Mouse (Mus musculus) neural tube, embryonic 14.5 days (tissue): ENCODE data around the gene Fstl4. TPM values are rescaled to one million over a fixed set of nuclear protein-coding genes. Genes with fewer than 3 reads are reported as not detected.

Source experiments
- ATAC-seq: fragments of 200-750 bp; cut with Nextera tagmentation; 2 replicates; pipeline ENCODE4 v1.8.0; 2017; ENCODE audit warnings: low read depth, mild to moderate bottlenecking, moderate TSS enrichment, moderate library complexity
- H3K27ac ChIP-seq: fragments of 300-500 bp; sonication (generic); 2 replicates; pipeline ENCODE4 v1.5.1; 2014; ENCODE audit warnings: low read depth, mild to moderate bottlenecking, control low read depth, low read length, moderate library complexity, mixed read lengths
- H3K27me3 ChIP-seq: fragments of 300-500 bp; sonication (generic); 2 replicates; pipeline ENCODE4 v1.6.1; 2014; ENCODE audit warnings: low read length; ENCODE audit not compliant: control insufficient read depth, insufficient read depth
- H3K36me3 ChIP-seq: fragments of 300-500 bp; sonication (generic); 2 replicates; pipeline ENCODE4 v1.6.1; 2014; ENCODE audit warnings: low read length, mixed read lengths; ENCODE audit not compliant: control insufficient read depth, insufficient read depth
- H3K4me1 ChIP-seq: fragments of 300-500 bp; sonication (generic); 2 replicates; pipeline ENCODE4 v1.6.1; 2014; ENCODE audit warnings: low read length; ENCODE audit not compliant: control insufficient read depth, insufficient read depth
- H3K4me2 ChIP-seq: fragments of 300-500 bp; sonication (generic); 2 replicates; pipeline ENCODE4 v1.6.1; 2014; ENCODE audit warnings: mild to moderate bottlenecking, low read depth, low read length, control low read depth
- H3K4me3 ChIP-seq: fragments of 300-500 bp; sonication (generic); 2 replicates; pipeline ENCODE4 v1.5.1; 2014; ENCODE audit warnings: low read depth, low read length, control low read depth, mixed read lengths
- H3K9ac ChIP-seq: fragments of 300-500 bp; sonication (generic); replicated peaks from 2 replicates; pipeline ENCODE4 v1.6.1; 2014; ENCODE audit warnings: low read depth, mild to moderate bottlenecking, control low read depth, low read length, mixed read lengths
- H3K9me3 ChIP-seq: fragments of 300-500 bp; sonication (generic); 2 replicates; pipeline ENCODE4 v1.6.1; 2016; ENCODE audit warnings: low read length; ENCODE audit not compliant: control insufficient read depth
- WGBS: fragments of 180-500 bp; shearing (Covaris S2); extraction: QIAGEN DNeasy Blood & Tissue Kit; methylation state at CpG from one replicate; pipeline ENCODE4 v1.1.7; 2014; 5-methylcytosine and 5-hydroxymethylcytosine counted together
- polyA plus RNA-seq: library from polyadenylated mRNA; unstranded; fragments of >200 nt; fragmentation: Nextera tagmentation; extraction: Ambion mirVana; gene quantifications from 2 replicates; pipeline ENCODE4 v1.2.1, GENCODE M21; 2014

Fstl4 gene
- polyA plus RNA-seq, 1 experiment from 2014 or later: 14.3 TPM

DNA sequence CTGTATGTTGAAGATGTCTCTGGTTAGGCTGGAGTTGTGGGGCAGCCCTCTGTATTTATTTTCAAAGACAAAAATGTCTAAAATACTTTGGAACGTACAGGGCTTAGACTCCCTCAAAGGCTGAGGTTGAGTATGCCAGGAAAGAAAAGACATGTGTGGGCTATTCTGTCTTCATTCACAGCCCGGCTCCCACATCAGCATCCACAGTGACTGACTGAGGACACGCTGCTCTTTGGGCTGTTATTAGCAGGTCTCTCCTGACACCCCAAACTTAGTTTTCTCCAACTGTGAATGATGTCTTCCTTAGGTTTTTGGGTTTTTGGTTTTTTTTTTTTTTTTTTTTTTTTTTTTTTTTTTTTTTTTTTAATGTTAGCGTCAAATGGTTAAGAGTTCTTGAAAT, 51.6 kb downstream of the Fstl4 start:
- H3K27ac ChIP-seq: no peak overlapping the region
- H3K4me3 ChIP-seq: no peak overlapping the region
- ATAC-seq: no peak
- H3K36me3 ChIP-seq: no peaks in the 10 kb centered on the region
- WGBS: 91% methylated on average over 4 of the region's 4 CpGs
- H3K4me2 ChIP-seq: no peak overlapping the region
- H3K27me3 ChIP-seq: no peaks in the 10 kb centered on the region
- no peak overlapping the region for H3K9ac ChIP-seq
- no peaks in the 10 kb centered on the region for H3K4me1 ChIP-seq
- no peaks in the 10 kb centered on the region for H3K9me3 ChIP-seq

- ATAC-seq: no peak
- Histone ChIP-seq H3K9me3 (no peaks in the 10 kb centered on the region), H3K4me2 (no peak overlapping the region), H3K27ac (no peak overlapping the region), H3K36me3 (no peaks in the 10 kb centered on the region), H3K27me3 (no peaks in the 10 kb centered on the region), H3K9ac (no peak overlapping the region), H3K4me3 (no peak overlapping the region), H3K4me1 (no peaks in the 10 kb centered on the region)
- WGBS: 10% methylated on average over 2 of the region's 2 CpGs
Observed at GRCm38 (mm10) chr11:52820336-52820905, 56.0 kb downstream of the Fstl4 start.

DNA sequence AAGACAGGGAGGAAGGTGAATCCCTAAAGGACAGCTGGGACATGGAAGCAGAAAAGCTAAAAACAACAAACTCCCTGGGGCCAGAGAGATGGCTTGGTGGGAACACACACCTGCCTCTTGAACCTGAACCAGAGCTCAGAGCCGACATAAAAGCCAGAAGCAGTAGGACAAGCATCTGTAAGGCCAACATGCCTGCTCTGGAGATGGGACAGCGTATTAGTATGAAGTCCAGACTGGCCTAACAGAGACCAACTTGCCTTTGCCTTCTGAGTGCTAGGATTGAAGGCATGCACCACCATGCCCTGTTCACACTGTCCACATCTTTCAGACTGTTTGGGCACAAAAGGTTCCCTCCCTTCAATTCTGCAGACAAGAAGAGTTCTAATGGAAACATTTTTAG, 62.2 kb downstream of the Fstl4 start:
- ATAC-seq: no peak
- H3K4me3 ChIP-seq: no peak overlapping the region
- no peak overlapping the region for H3K4me2 ChIP-seq
- H3K27me3 ChIP-seq: no peaks in the 10 kb centered on the region
- H3K27ac ChIP-seq: no peak overlapping the region
- H3K9ac ChIP-seq: no peak overlapping the region
- WGBS: 87% methylated on average over 2 of the region's 2 CpGs
- no peaks in the 10 kb centered on the region for H3K36me3 ChIP-seq
- no peaks in the 10 kb centered on the region for H3K9me3 ChIP-seq
- no peaks in the 10 kb centered on the region for H3K4me1 ChIP-seq

DNA sequence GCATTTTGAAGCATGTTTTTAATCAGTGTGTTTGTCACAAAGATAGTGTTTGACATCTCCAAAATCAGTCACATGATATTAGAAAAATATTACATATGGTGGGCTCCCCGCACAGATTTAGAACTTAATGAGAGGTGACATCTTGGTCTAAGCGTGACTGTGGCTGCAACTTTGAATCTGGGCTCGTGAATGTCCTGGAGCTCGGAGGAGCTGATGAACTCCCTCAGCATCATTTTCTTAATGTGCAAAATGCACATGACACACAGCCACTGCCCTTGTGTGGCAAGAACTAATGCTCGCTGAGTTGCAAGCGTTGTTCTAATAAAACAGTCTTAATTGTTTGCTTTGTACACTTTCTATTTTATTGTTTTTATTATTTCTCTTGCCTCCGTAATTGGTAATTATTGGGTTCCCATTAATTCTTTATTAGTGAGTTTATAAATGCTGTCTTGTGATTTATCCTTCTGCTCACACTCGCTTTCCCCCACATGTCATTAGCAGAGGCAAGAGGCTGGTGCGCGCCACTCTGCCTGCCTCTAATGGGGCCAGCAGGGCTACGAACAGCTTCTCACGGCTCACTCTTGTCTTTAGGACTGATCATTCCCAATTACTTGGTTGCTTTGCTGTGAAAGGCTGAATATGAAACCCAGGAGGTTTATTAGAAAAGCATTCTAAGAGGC, 67.3 kb downstream of the Fstl4 start:
- H3K4me3 ChIP-seq: no peak overlapping the region
- no peaks in the 10 kb centered on the region for H3K9me3 ChIP-seq
- H3K9ac ChIP-seq: no peak overlapping the region
- H3K27ac ChIP-seq: no peak overlapping the region
- H3K4me1 ChIP-seq: no peaks in the 10 kb centered on the region
- 56% methylated on average over 12 of the region's 12 CpGs for WGBS
- H3K36me3 ChIP-seq: no peaks in the 10 kb centered on the region
- no peaks in the 10 kb centered on the region for H3K27me3 ChIP-seq
- ATAC-seq: no peak
- no peak overlapping the region; the same call in 1 of the 2 replicates for H3K4me2 ChIP-seq

DNA sequence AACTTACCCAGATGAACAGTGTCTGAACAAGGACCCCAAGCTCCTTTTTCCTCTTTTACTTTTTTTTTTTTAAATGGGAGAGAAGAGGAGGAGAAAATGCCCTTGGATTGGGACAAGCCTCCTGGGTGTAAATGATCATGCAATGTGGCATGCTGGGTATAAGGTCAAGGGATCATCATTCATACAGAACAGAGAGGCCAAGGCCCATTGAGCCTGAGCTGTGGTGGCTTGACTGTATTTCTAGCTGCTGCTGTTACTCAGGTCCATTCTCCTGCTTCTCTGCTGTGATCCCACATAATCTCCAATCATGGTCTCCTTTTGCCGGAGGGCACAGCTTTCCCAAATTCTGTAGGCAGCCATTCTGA, 67.9 kb downstream of the Fstl4 start:
- Histone ChIP-seq H3K4me3 (no peak overlapping the region), H3K27me3 (no peaks in the 10 kb centered on the region), H3K27ac (no peak overlapping the region), H3K9ac (no peak overlapping the region), H3K4me1 (no peaks in the 10 kb centered on the region), H3K9me3 (no peaks in the 10 kb centered on the region), H3K4me2 (no peak overlapping the region; the same call in 1 of the 2 replicates), H3K36me3 (no peaks in the 10 kb centered on the region)
- WGBS: 96% methylated on average over 1 of the region's 1 CpGs
- no peak for ATAC-seq

DNA sequence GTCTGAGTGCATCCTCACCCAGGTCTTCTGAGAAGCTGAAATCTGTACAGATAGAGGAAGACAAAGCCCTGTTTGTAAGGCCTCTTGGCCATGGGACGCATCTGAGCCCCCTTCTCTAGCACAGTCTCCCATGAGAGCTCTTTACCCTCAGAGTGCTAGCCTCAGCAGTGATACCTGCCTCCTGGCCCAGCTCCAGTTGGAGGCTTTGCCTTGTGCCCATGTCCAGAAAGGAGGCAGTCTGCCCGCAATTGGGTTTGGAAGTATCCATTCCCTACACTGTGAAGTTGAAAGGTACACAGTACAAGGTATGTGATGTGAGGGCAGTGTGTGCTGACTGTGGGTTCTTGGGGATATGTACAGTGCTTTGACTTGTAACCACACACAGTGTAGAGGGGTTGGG, 84.3 kb downstream of the Fstl4 start:
- Histone ChIP-seq H3K27ac (no peak overlapping the region), H3K4me3 (no peak overlapping the region), H3K9ac (no peak overlapping the region), H3K4me1 (no peaks in the 10 kb centered on the region), H3K36me3 (no peaks in the 10 kb centered on the region), H3K27me3 (no peaks in the 10 kb centered on the region), H3K9me3 (no peaks in the 10 kb centered on the region), H3K4me2 (no peak overlapping the region)
- WGBS: 93% methylated on average over 2 of the region's 2 CpGs
- no peak for ATAC-seq

GRCm38 (mm10) chr11:52850071-52850470, 85.6 kb downstream of the Fstl4 start:
- Histone ChIP-seq H3K4me2 (no peak overlapping the region), H3K27me3 (no peaks in the 10 kb centered on the region), H3K27ac (no peak overlapping the region), H3K9me3 (no peaks in the 10 kb centered on the region), H3K36me3 (no peaks in the 10 kb centered on the region), H3K9ac (no peak overlapping the region), H3K4me3 (no peak overlapping the region), H3K4me1 (no peaks in the 10 kb centered on the region)
- no peak for ATAC-seq
- 90% methylated on average over 3 of the region's 3 CpGs for WGBS

- Histone ChIP-seq H3K9me3 (no peaks in the 10 kb centered on the region), H3K27ac (no peak overlapping the region), H3K4me3 (no peak overlapping the region), H3K9ac (no peak overlapping the region), H3K27me3 (no peaks in the 10 kb centered on the region), H3K36me3 (no peaks in the 10 kb centered on the region), H3K4me1 (no peaks in the 10 kb centered on the region), H3K4me2 (no peak overlapping the region)
- 86% methylated on average over 15 of the region's 15 CpGs for WGBS
- ATAC-seq: no peak
Observed at GRCm38 (mm10) chr11:52872846-52873512, 108.5 kb downstream of the Fstl4 start.
